Mouse (Mus musculus): ENCODE measurements around the gene Zfp788.
A peak's percentile ranks its signal among the peaks of the same experiment; 100 is the strongest.

- TF ChIP-seq EP300 (IDR thresholded peaks at IDR 0.05; ENCODE audit: low read depth) (no peak), CTCF (IDR thresholded peaks at IDR 0.05; ENCODE audit: low read depth) (peak; percentile 81)
Measured at GRCm38 (mm10) chr7:41632409-41633220, at the start of gene Zfp788.
